In the genomic region with DNA sequence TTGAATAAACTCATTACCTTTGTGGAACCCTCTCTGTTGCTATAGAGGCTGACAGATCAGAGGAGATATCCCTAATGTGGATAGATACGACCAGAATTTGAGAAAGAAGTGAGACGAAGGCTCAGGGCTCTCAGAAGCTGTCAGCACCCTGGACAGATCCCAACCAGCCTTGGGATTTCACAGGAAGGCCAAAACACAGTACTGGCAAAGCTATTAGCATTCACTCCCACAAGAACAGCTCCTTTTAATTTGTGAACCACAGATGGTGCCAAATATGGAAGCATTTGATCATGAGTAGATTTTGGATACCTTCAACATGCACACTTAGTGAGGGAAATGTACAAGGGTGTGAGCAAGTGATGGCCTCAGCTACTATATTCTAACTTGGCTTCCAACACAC, we compare ENCODE assay signal across 11 mouse cellular contexts.
A peak's percentile ranks its signal among the peaks of the same experiment; 100 is the strongest.
DNase-seq lines count a peak whose midpoint lies in the region; ATAC-seq and TF ChIP-seq lines count a peak whose summit lies in the region.
"Had no signal": no experiment of that assay in that cellular context is flagged by ENCODE, and none has a peak within 500 bp of the region (broad histone marks: within the 10 kb centered on the region; RNA-seq: fewer than 3 reads in every experiment).

No protein-coding gene starts in this region.

- H3ac ChIP-seq in myocyte (ENCODE audit: control insufficient read depth, insufficient read length), result no peak overlapping the region

- no peaks in the 10 kb centered on the region for H3K9me3 ChIP-seq in lung, embryonic 14.5 days (ENCODE audit: low read depth, low read length)
- H3K9me3 ChIP-seq: forebrain, embryonic 15.5 days; lung, embryonic 15.5 days had no signal

- no peak for ATAC-seq in lung, embryonic 14.5 days (ENCODE audit: insufficient read depth)
- ATAC-seq: forebrain, embryonic 15.5 days had no signal

- H3K4me3 ChIP-seq in lung, embryonic 14.5 days (ENCODE audit: low read depth, low read length), result no peak overlapping the region
- no peak overlapping the region for H3K4me3 ChIP-seq in myocyte
- H3K4me3 ChIP-seq: forebrain, embryonic 15.5 days; lung, embryonic 15.5 days had no signal

- no peaks in the 10 kb centered on the region for H3K36me3 ChIP-seq in lung, embryonic 14.5 days (ENCODE audit: insufficient read depth)
- H3K36me3 ChIP-seq in myocyte (ENCODE audit: control insufficient read depth, insufficient read depth), result no peaks in the 10 kb centered on the region
- H3K36me3 ChIP-seq: forebrain, embryonic 15.5 days; lung, embryonic 15.5 days had no signal

- H3K27me3 ChIP-seq in lung, embryonic 14.5 days (ENCODE audit: insufficient read depth, low read length), result no peaks in the 10 kb centered on the region
- no peaks in the 10 kb centered on the region for H3K27me3 ChIP-seq in myocyte (ENCODE audit: control insufficient read depth, insufficient read depth, insufficient read length)
- H3K27me3 ChIP-seq: forebrain, embryonic 15.5 days; lung, embryonic 15.5 days had no signal

- no peak overlapping the region for H3K4me2 ChIP-seq in lung, embryonic 14.5 days
- H3K4me2 ChIP-seq in myocyte (ENCODE audit: low read depth), result no peak overlapping the region
- H3K4me2 ChIP-seq: forebrain, embryonic 15.5 days; lung, embryonic 15.5 days had no signal

- H3K27ac ChIP-seq in lung, embryonic 14.5 days (ENCODE audit: low read depth), result no peak overlapping the region
- H3K27ac ChIP-seq: forebrain, embryonic 15.5 days; lung, embryonic 15.5 days had no signal

- H3K79me2 ChIP-seq in myocyte (ENCODE audit: control insufficient read depth, insufficient read depth), result no peaks in the 10 kb centered on the region

- H3K9ac ChIP-seq in lung, embryonic 14.5 days, result no peak overlapping the region
- H3K9ac ChIP-seq: forebrain, embryonic 15.5 days; lung, embryonic 15.5 days had no signal

- 30% methylated on average over 2 of the region's 2 CpGs for WGBS in lung, embryonic 14.5 days

- no peak for TF ChIP-seq CTCF in lung, embryonic 14.5 days (IDR thresholded peaks at IDR 0.05; ENCODE audit: low read depth)

- H3K4me1 ChIP-seq in lung, embryonic 14.5 days (ENCODE audit: insufficient read depth), result no peaks in the 10 kb centered on the region
- H3K4me1 ChIP-seq: lung, embryonic 15.5 days had no signal

- DNase-seq in adrenal gland, adult (ENCODE audit: inconsistent age in 2 of 2, low spot score in 1 of 2), result peak; percentile 6 to 65
- DNase-seq in adrenal gland, adult 8-10 months, result no peak
- DNase-seq in lung, embryonic 14.5 days, result peak; percentile 80
- DNase-seq in lung, postnatal 4 days, result no peak
- peak; percentile 5 for DNase-seq in c-Kit-positive CD71-negative TER-119-negative erythroid progenitor cells, embryonic 14.5 days (ENCODE audit: low read depth)
- DNase-seq in left cerebral cortex, adult 9 months (ENCODE audit: low spot score in 2 of 2), result no peak
- no peak for DNase-seq in layer of hippocampus, adult 9-10 months (ENCODE audit: low spot score)
- DNase-seq: cerebellum, adult 9-10 months had no signal

- no peak for TF ChIP-seq POLR2A in myocyte (IDR thresholded peaks at IDR 0.05; ENCODE audit: insufficient read length, low read depth)

TF ChIP-seq in myocyte, 11 proteins besides CTCF, POLR2A, EP300 and RAD21:
- TF ChIP-seq REST (IDR thresholded peaks at IDR 0.05; ENCODE audit: insufficient read depth, insufficient read length) (peak; percentile 36), MAX (IDR thresholded peaks at IDR 0.05; ENCODE audit: low read depth) (no peak)

Comparison
In these comparisons a context has a peak if more than half of its experiments do, and no peak if none do; other contexts are left out.
1. DNase-seq: peak in adrenal gland, adult (2 of 2), lung, embryonic 14.5 days (single experiment) and c-Kit-positive CD71-negative TER-119-negative erythroid progenitor cells, embryonic 14.5 days (single experiment); none in adrenal gland, adult 8-10 months (single experiment), lung, postnatal 4 days (0 of 2), left cerebral cortex, adult 9 months (0 of 2) and layer of hippocampus, adult 9-10 months (single experiment).